Mouse (Mus musculus) brain, adult 2 months (tissue): Measurements from ENCODE around the gene 1700102P08Rik.
A peak's percentile ranks its signal among the peaks of the same experiment; 100 is the strongest.

ENCODE experiments used
- DNase-seq: peaks from one replicate; pipeline ENCODE4 v3.0.0; 2011; ENCODE audit warnings: low read depth, low spot score

The 1700102P08Rik gene

DNA sequence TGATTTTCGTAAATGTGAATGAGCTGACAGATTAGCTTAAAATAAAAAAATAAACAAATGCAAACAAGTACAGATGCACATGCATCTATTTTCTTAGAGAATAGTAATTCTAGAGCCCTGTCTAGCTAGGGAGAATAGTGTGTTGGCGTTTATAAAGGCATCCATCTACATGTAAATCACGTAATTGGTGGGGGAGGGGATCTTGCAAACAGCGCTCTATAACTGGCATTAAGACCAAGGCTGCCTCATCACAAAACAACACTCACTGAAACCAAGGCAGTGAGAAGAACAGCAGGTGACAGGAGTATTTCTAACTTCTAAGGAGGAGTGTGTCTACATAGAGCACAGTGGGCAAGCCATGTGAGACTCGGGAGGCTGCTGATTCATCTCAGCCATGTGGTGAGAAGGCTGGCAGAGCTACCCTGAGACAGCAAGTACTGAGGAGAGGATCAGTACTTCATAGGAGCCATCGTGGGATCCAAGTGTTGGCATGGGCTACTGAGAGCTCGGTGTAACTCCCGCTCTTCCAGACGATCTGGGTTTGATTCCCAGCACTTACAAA, 18.9 kb downstream of the 1700102P08Rik start:
- DNase-seq: peak; percentile 93

DNA sequence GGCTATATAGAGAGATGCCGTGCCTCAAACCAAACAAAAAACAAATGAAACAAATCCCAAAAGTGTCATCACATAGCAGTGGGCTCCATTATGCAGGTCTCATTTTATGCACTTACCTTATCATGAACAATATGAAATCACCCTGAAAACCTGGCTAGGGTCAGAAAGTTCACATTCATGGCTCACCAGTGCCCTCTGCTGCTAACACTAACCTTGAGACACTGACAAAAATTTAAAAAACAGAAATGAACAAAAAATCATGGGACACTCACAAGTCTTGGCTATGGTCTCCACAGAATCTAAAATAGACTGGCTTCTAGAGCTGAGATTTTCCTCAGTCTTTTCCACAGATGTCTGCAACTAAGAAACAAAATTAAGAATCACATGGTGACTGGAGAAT, 19.6 kb downstream of the 1700102P08Rik start:
- DNase-seq: peak; percentile 53

DNA sequence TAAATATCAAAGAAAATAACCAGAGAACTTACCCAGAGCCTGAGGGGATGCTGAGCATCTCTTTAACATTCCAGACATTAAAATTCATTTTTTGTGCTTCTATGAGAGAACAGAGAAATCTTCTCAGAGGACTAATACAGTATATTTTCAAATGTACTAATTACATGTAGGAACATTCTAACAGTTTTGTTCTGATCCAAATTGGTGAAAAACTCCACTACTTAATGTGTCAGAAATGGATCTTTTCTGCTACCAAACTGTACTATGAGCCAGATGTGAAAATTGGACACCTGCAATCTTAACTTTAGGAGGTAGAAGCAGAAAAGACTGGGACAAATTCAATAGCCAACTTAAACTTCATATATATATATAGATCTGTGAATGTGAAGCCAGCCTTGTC, 35.8 kb downstream of the 1700102P08Rik start, which contains the start of gene Ccdc36:
Ccdc36 (minus strand) TSS at position 101 of the 400 bp plus-strand sequence.
- no peak for DNase-seq

DNA sequence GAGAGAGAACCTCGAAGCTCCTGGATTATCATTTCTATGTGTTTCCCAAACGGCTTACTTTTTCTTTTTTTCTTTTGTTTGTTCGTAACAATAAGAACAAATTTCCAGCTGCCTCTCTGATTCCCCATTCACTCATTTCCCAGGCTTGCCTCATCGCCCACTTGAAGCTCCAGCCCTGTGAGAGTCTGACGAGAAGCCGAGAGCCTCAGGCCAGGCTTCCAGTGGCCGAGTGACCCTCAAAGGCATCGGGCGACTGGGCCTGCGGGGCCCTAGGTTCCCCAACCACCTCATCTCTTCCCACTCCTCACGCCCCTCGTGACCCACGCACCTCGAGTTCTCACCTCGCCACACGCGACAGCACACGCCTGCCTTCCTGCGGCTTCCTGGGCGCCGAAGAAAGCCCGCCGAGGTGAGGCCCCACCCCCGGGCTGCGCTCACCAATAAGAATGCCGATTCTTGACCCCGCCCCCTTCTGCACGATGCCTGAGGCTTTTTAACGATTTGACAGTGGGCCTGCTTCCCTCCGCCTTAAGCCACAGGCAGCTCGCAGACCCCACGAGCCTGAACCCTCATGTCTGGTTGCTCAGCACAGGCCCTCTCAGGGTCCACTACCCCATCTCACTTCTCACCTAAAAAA, 38.9 kb downstream of the 1700102P08Rik start:
- DNase-seq: peak; percentile 34

- DNase-seq: no peak
These were observed 43.6 kb downstream of the 1700102P08Rik start, which contains the start of gene BC048562 for GRCm38 (mm10) chr9:108436182-108436581. TSS of gene BC048562 (plus strand) at chr9:108436482.

DNA sequence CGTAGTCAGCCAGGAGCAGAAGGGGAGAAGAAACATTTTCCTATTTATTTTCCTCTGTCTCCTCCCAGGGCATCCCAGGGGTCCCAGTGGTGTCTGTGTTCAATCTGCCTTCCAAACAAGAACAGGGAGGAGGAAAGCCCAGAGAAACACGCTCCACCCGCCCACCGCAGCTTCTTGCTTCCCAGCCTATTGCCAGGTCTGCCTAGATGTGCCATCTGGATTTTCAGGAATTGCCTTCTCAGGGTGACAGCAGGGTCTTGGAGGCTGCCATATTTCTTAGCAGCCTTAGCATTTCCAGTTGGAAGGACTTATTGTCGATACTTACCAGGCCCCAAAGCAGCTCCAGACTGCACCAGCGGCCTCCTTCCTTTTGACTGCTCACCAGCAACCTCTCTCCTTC, 46.6 kb downstream of the 1700102P08Rik start:
- peak; percentile 63 for DNase-seq

DNA sequence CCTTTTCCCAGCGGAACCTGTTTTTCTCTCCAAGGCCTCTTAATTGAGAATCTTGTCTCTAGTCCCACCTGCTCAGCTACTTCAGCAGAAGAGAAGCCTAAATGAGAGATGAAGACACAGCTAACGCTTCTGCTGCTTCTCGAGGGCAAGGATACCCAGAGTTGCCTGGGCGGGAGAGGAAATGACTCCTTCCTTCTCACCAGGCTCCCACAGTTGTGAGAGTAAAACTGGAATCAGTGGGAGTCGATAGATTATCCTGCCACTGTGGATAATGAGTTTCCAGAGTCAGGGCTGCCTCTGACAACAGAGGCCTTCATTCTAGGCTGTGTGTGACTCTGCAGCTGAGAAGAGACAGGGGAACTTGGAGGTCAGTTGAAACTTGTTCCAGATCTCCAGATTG, 47.9 kb downstream of the 1700102P08Rik start:
- peak; percentile 83 for DNase-seq

- peak; percentile 87 for DNase-seq
These were observed 48.8 kb downstream of the 1700102P08Rik start for GRCm38 (mm10) chr9:108441236-108441919.

GRCm38 (mm10) chr9:108445125-108445524, 52.5 kb downstream of the 1700102P08Rik start:
- DNase-seq: no peak

GRCm38 (mm10) chr9:108449860-108450259, 57.3 kb downstream of the 1700102P08Rik start:
- peak; percentile 80 for DNase-seq

GRCm38 (mm10) chr9:108450292-108451169, 57.9 kb downstream of the 1700102P08Rik start:
- peak; percentile 65 for DNase-seq

DNA sequence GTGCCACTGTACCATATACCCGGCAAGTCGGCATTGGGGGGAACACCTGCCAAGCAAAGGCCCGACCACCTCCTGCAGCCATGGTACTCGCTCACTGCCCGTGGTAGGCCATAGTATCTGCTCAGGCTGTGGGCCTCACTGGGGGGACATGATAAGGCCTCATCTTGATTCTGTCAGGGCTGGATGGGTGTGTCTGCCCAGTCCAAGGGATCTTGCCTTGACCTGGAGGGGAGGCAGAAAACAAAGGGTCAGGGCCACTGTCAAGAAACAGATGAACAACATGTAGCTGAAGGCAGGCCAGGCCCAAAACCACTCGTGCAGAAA, 58.5 kb downstream of the 1700102P08Rik start:
- DNase-seq: no peak

- peak; percentile 32 for DNase-seq
These were observed 59.0 kb downstream of the 1700102P08Rik start for GRCm38 (mm10) chr9:108451519-108452160.

GRCm38 (mm10) chr9:108452291-108452906, 59.8 kb downstream of the 1700102P08Rik start:
- peak; percentile 95 for DNase-seq

GRCm38 (mm10) chr9:108452911-108453310, 60.3 kb downstream of the 1700102P08Rik start:
- DNase-seq: no peak

DNA sequence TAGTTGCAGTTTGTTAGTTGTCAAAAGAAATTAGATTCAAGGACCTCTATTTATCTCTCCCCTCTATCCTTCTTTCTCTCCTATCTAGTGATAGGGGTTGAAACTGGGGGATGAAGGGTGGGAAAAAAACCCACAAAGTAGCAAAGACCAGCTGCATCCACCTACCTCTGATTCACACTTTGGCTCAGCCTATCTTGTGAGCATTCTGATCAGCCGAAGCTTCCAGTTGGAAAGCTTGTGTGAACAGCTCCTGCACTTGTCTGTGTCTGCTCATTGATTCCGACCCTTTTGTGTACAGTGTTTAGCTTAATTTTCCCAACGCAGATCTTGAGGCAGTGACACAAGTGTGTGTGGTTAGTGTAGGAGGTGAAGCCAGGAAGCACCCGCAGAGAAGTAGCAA, 60.9 kb downstream of the 1700102P08Rik start:
- peak; percentile 68 for DNase-seq

DNA sequence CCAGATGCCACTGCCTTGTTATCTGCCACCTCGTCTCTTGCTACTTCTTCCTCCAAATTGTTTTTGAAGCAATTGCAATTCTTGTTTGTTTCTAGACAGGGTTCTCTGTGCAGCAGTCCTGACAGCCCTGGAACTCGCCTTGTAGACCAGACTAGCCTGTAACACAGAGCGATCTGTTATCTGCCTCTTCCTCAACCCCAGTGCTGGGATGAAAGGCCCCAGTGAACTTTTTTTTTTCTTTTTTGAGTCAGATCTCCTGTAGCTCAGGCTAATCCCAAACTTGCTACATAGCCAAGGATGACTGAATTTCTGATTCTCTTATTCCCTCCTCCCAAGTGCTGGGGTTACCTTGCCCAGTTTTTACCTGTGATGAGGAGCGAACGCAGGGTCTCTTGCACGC, 61.8 kb downstream of the 1700102P08Rik start:
- no peak for DNase-seq

- DNase-seq: no peak
These were observed 63.4 kb downstream of the 1700102P08Rik start for GRCm38 (mm10) chr9:108455747-108456571.

- no peak for DNase-seq
These were observed 64.3 kb downstream of the 1700102P08Rik start for GRCm38 (mm10) chr9:108456953-108457352.

GRCm38 (mm10) chr9:108459939-108460318, 67.3 kb downstream of the 1700102P08Rik start:
- DNase-seq: no peak
